Mouse (Mus musculus): ENCODE data around the gene Kcnab1.

DNA sequence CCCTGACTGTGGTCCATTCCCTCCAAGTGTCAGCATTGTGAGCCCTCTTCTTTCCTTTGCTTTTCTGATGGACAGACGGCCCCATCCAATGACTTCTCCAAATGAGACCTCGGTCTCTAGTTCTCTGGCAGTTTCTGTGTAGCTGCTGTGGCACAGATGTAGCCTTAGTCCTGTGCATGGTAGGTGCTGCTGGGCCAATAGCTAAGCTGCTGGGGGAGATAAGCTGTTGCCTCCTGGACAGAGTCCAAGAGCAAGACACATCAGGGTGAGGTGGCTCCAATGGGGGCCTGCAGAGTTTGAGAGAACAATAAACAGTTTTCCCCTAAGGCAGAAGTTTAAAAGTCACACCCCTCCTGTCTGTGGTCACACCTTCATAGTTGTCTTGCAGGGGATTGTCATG, 2.0 kb downstream of the Kcnab1 start:
- TF ChIP-seq CTCF (IDR thresholded peaks at IDR 0.05; ENCODE audit: low read depth) (no peak), EP300 (IDR thresholded peaks at IDR 0.05; ENCODE audit: low read depth) (no peak)
